Mouse (Mus musculus) lung, postnatal 4 days (tissue): Measurements from ENCODE around the gene Chl1.

ENCODE experiments used
- DNase-seq, 2 experiments: peaks; one replicate each; pipeline ENCODE4 v3.0.0; 2021

The Chl1 gene

GRCm38 (mm10) chr6:103543753-103544152 is 33.4 kb downstream of the Chl1 start:
- DNase-seq: no peak

GRCm38 (mm10) chr6:103546314-103546713 is 35.9 kb downstream of the Chl1 start:
- no peak for DNase-seq

- no peak for DNase-seq
Measured at GRCm38 (mm10) chr6:103549929-103550328, 39.5 kb downstream of the Chl1 start.

- DNase-seq: no peak
Measured at GRCm38 (mm10) chr6:103558037-103558893, 47.9 kb downstream of the Chl1 start.

GRCm38 (mm10) chr6:103558894-103559225 is 48.5 kb downstream of the Chl1 start:
- DNase-seq: peak in 1 of 2 experiments; percentile 20

- no peak for DNase-seq
Measured at GRCm38 (mm10) chr6:103559344-103559743, 49.0 kb downstream of the Chl1 start.

- DNase-seq: no peak
Measured at GRCm38 (mm10) chr6:103564811-103565210, 54.4 kb downstream of the Chl1 start.

- no peak for DNase-seq
Measured at GRCm38 (mm10) chr6:103567247-103567646, 56.9 kb downstream of the Chl1 start.

GRCm38 (mm10) chr6:103572659-103573058 is 62.3 kb downstream of the Chl1 start:
- no peak for DNase-seq

- DNase-seq: no peak
Measured at GRCm38 (mm10) chr6:103584224-103584623, 73.8 kb downstream of the Chl1 start.

GRCm38 (mm10) chr6:103585667-103586066 is 75.3 kb downstream of the Chl1 start:
- no peak for DNase-seq

- no peak for DNase-seq
Measured at GRCm38 (mm10) chr6:103586081-103586480, 75.7 kb downstream of the Chl1 start.

- no peak for DNase-seq
Measured at GRCm38 (mm10) chr6:103602070-103602469, 91.7 kb downstream of the Chl1 start.

- no peak for DNase-seq
Measured at GRCm38 (mm10) chr6:103610656-103611055, 100.3 kb downstream of the Chl1 start.

- DNase-seq: no peak
Measured at GRCm38 (mm10) chr6:103612626-103613025, 102.2 kb downstream of the Chl1 start.

GRCm38 (mm10) chr6:103613714-103614113 is 103.3 kb downstream of the Chl1 start:
- no peak for DNase-seq

GRCm38 (mm10) chr6:103615924-103616602 is 105.7 kb downstream of the Chl1 start:
- no peak for DNase-seq

- no peak for DNase-seq
Measured at GRCm38 (mm10) chr6:103620880-103621279, 110.5 kb downstream of the Chl1 start.

- no peak for DNase-seq
Measured at GRCm38 (mm10) chr6:103622117-103622713, 111.8 kb downstream of the Chl1 start.

GRCm38 (mm10) chr6:103632856-103633255 is 122.5 kb downstream of the Chl1 start:
- DNase-seq: no peak

GRCm38 (mm10) chr6:103656778-103657177 is 146.4 kb downstream of the Chl1 start:
- DNase-seq: no peak

GRCm38 (mm10) chr6:103659173-103659572 is 148.8 kb downstream of the Chl1 start:
- DNase-seq: no peak

- DNase-seq: no peak
Measured at GRCm38 (mm10) chr6:103665206-103665605, 154.8 kb downstream of the Chl1 start.
